Mouse (Mus musculus) ES-E14 (cell line): ENCODE results near the gene Kif26a. TPM values are rescaled to one million over a fixed set of nuclear protein-coding genes. Genes with fewer than 3 reads are reported as not detected.

Experiments
- DNase-seq: peaks from one replicate; pipeline ENCODE4 v3.0.0-alpha.2; 2013; ENCODE audit warnings: low read depth, low spot score
- H3K27ac ChIP-seq: 2 replicates; pipeline ENCODE4 v1.5.1; 2012; ENCODE audit warnings: low read depth, mild to moderate bottlenecking, low read length, moderate library complexity, mixed read lengths; ENCODE audit not compliant: poor library complexity, insufficient read depth, severe bottlenecking
- H3K36me3 ChIP-seq: 2 replicates; pipeline ENCODE4 v1.6.1; 2012; ENCODE audit warnings: mild to moderate bottlenecking, low read length, moderate library complexity, mixed read lengths; ENCODE audit not compliant: control insufficient read depth, poor library complexity, insufficient read depth, severe bottlenecking
- H3K4me1 ChIP-seq, 2 experiments: fragments of 150-350 bp in 1 of 2; sonication (generic) in 1 of 2; 2 replicates each; pipeline ENCODE4 v1.6.1; 2012; ENCODE audit warnings: low read length in 2 of 2, mild to moderate bottlenecking in 1 of 2, mixed read lengths in 1 of 2; ENCODE audit not compliant: control insufficient read depth in 2 of 2, insufficient read depth in 2 of 2, poor library complexity in 1 of 2
- H3K4me3 ChIP-seq, 2 experiments: fragments of 150-350 bp in 1 of 2; sonication (generic) in 1 of 2; 2 replicates each; pipeline ENCODE4 v1.5.1; 2012; ENCODE audit warnings: low read length in 2 of 2, low read depth in 1 of 2, mild to moderate bottlenecking in 1 of 2, mixed read lengths in 1 of 2; ENCODE audit not compliant: insufficient read depth in 1 of 2, poor library complexity in 1 of 2, severe bottlenecking in 1 of 2
- H3K9ac ChIP-seq: 2 replicates; pipeline ENCODE4 v1.6.1; 2012; ENCODE audit warnings: low read depth, mild to moderate bottlenecking, low read length, mixed read lengths; ENCODE audit not compliant: poor library complexity, insufficient read depth, severe bottlenecking
- H3K9me3 ChIP-seq: fragments of 150-350 bp; sonication (generic); 2 replicates; pipeline ENCODE4 v1.6.1; 2012; ENCODE audit warnings: low read depth, mild to moderate bottlenecking, low read length; ENCODE audit not compliant: control insufficient read depth, insufficient read depth
- CHD2 ChIP-seq: IDR thresholded peaks from 2 replicates; pipeline ENCODE4 v1.6.1; 2014; ENCODE audit warnings: mild to moderate bottlenecking, low read depth, low read length, inconsistent platforms
- HCFC1 ChIP-seq: IDR thresholded peaks from 2 replicates; pipeline ENCODE4 v1.6.1; 2012; ENCODE audit warnings: low read length, inconsistent platforms, borderline replicate concordance; ENCODE audit not compliant: insufficient read depth
- MAFK ChIP-seq: IDR thresholded peaks from 2 replicates; pipeline ENCODE4 v1.6.1; 2014; ENCODE audit warnings: mild to moderate bottlenecking, low read depth, low read length, inconsistent platforms; ENCODE audit not compliant: insufficient read depth
- ZC3H11A ChIP-seq: IDR thresholded peaks from 2 replicates; pipeline ENCODE4 v1.6.1; 2012; ENCODE audit warnings: low read depth, mild to moderate bottlenecking, inconsistent platforms, low read length, borderline replicate concordance
- ZNF384 ChIP-seq: IDR thresholded peaks from 2 replicates; pipeline ENCODE4 v1.6.1; 2012; ENCODE audit warnings: low read depth, low read length, inconsistent platforms
- in situ Hi-C, 2 experiments: fragments of 600-800 bp; cut with MboI; formaldehyde crosslinking; loops; one replicate each; pipeline ENCODE4 v1.15.1; 2025; ENCODE audit warnings: low sequenced_read_pairs in 2 of 2, inconsistent platforms in 1 of 2; ENCODE audit not compliant: unreplicated experiment in 2 of 2
- total RNA-seq: library from RNA; depleted of rRNA; stranded (reverse); fragments of 300-350 nt; gene quantifications from 2 replicates; pipeline ENCODE4 v1.2.3, GENCODE M21; 2012

The Kif26a gene
- total RNA-seq, 1 experiment, result 6.1 TPM

DNA sequence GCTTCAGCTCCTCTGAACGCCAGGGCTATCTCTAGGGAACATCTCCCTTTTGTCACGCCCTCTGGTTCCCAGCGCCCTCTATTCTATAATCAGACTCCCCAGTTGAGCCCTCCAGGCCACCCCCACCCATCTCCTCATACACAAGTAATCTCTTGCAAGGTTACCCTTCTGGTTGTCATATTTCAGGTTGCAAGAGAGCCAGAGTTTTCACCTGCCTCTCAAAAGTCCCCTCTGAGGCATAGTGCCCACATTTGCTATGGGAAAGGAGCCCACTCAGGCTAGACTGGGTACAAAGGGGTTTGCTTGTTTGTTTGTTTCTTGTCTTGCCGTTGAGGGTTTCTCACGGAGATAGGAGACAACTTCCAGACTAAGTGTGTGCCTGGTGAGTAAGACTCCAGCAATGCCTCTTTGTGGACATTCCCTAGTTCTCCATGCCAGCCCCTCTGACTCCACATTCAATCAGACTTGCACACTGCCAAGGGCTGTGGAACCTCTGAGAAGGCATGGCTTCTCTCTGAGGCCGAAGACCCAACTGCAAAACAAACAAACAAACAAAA lies 16.6 kb upstream of the Kif26a start:
- Histone ChIP-seq H3K9me3 (no peaks in the 10 kb centered on the region), H3K27ac (no peak overlapping the region), H3K36me3 (no peaks in the 10 kb centered on the region), H3K4me1 (peaks cover 0 to 5% of the 10 kb centered on the region in 2 experiments; a peak in 1 of 4 replicates), H3K4me3 (no peak overlapping the region), H3K9ac (no peak overlapping the region)
- no peak for DNase-seq
- in situ Hi-C loops, result loop anchor here in 1 of 2 experiments (25.0 kb wide), 1 partner anchor 408 kb away; no protein-coding TSS in a partner anchor
- no peak for TF ChIP-seq MAFK
- TF ChIP-seq HCFC1, result no peak
- TF ChIP-seq CHD2, result no peak
- no peak for TF ChIP-seq ZNF384
- TF ChIP-seq ZC3H11A, result no peak

DNA sequence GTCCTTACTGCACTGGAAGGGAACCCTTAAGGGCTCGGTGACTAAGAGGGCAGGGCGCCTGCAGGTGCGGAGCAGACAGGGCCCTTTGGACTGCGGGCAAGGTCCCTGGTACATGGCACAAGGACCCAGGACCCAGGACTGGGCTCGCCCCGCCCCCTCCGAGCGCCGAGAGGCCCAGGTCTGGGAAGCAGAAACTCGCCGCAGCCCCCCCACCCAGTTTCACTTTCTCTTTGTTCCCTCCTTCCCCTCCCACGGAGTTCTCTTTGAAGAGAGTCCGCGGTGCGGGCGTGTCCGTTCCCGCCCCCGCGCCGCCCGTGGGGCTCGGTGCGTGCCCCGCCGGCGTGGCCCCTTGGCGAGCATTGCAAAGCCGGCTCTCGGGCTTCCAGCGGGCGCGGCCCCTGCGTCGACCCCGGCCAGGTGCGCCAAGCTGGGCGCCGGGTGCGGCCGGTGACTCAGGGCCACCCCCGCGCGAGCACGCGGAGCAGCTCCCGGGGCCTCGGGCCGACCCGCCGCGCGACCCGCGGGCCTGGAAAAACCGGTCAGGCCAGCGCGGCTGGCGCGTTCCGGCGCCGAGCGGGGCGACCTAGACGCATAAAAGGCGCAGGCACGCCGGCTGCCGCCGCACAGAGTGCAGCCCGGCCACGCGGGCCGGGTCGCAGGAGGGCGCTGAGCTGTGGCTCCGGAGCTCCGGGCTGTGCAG lies 15.7 kb upstream of the Kif26a start:
- peak overlapping the region; percentile 50 to 62 for H3K4me3 ChIP-seq
- H3K9ac ChIP-seq, result peak overlapping the region; percentile 18
- no peak for TF ChIP-seq ZC3H11A
- TF ChIP-seq MAFK, result no peak
- TF ChIP-seq HCFC1, result no peak
- TF ChIP-seq CHD2, result no peak
- TF ChIP-seq ZNF384, result no peak
- no peak overlapping the region for H3K27ac ChIP-seq
- no peak for DNase-seq
- H3K4me1 ChIP-seq, result peaks cover 0 to 2% of the 10 kb centered on the region in 2 experiments; a peak in 1 of 4 replicates
- H3K9me3 ChIP-seq, result no peaks in the 10 kb centered on the region
- in situ Hi-C loops, result loop anchor here in 1 of 2 experiments (25.0 kb wide), 1 partner anchor 407 kb away; no protein-coding TSS in a partner anchor
- no peaks in the 10 kb centered on the region for H3K36me3 ChIP-seq

DNA sequence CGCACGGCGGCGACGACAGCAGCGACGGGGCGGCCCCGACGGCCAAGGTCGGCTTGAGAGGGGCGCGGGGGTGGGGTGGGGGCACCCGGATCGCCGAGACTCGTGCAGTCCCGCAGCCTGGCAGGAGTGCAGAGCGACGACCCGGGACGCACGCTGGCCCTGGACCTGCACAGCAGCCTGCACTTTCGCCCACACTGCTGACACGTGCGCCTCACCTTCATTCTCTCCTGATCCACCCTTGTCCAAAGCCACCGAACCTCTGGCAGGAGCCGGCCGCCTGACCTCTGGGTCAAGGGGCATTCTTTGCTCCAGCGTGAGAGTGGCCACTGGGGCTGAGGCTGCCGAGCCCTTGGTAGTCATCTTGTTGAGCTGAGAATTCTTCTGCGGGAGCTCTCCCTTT lies 15.1 kb upstream of the Kif26a start:
- in situ Hi-C loops, result loop anchor here in 1 of 2 experiments (25.0 kb wide), 1 partner anchor 406 kb away; no protein-coding TSS in a partner anchor
- TF ChIP-seq HCFC1 (no peak), MAFK (no peak)
- no peak for DNase-seq
- Histone ChIP-seq H3K4me1 (peaks cover 0 to 2% of the 10 kb centered on the region in 2 experiments; a peak in 1 of 4 replicates), H3K9ac (peak overlapping the region; percentile 18), H3K9me3 (no peaks in the 10 kb centered on the region), H3K4me3 (peak overlapping the region; percentile 50 to 62; a peak in 3 of 4 replicates), H3K27ac (no peak overlapping the region), H3K36me3 (no peaks in the 10 kb centered on the region)

DNA sequence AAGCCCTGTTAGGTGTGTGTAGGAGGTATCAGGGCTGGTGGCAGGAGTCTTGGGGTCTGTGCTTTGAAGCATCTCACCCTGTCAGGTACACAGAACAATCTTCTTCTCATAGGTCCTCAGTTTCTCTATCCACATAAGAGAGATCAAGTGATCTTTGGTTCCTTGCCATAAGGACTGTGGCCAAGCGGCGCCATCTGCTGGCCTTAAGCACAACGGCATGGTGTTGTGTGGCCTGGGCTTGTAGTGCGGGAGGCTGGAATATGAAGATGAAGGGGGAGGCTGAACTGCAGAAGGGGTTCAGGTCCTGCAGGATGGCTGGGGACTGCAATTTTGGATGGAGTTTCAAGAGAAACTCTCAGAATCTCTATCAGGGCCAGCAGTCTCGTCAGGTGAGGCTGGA lies 5.8 kb upstream of the Kif26a start:
- H3K27ac ChIP-seq, result no peak overlapping the region
- H3K9ac ChIP-seq, result no peak overlapping the region
- in situ Hi-C loops, result loop anchor here (10.0 to 25.0 kb wide), 2 partner anchors 397 to 405 kb away; no protein-coding TSS in a partner anchor
- no peaks in the 10 kb centered on the region for H3K9me3 ChIP-seq
- H3K36me3 ChIP-seq, result no peaks in the 10 kb centered on the region
- no peak for TF ChIP-seq CHD2
- TF ChIP-seq HCFC1, result no peak
- no peak for TF ChIP-seq ZC3H11A
- TF ChIP-seq ZNF384, result no peak
- no peak for TF ChIP-seq MAFK
- H3K4me3 ChIP-seq, result no peak overlapping the region
- peaks cover 0 to 2% of the 10 kb centered on the region in 2 experiments; a peak in 1 of 4 replicates for H3K4me1 ChIP-seq
- DNase-seq, result no peak
